Mouse (Mus musculus) forebrain, embryonic 16.5 days (tissue): Measurements from ENCODE around the gene Fgfr2. TPM values are rescaled to one million over a fixed set of nuclear protein-coding genes. Genes with fewer than 3 reads are reported as not detected.

Experiments
- ATAC-seq: fragments of 200-750 bp; cut with Nextera tagmentation; 2 replicates; pipeline ENCODE4 v1.8.0; 2017; ENCODE audit warnings: mild to moderate bottlenecking, moderate library complexity
- H3K27ac ChIP-seq: fragments of 300-500 bp; sonication (generic); 2 replicates; pipeline ENCODE4 v1.5.1; 2014; ENCODE audit warnings: low read length, control low read depth
- H3K27me3 ChIP-seq: fragments of 300-500 bp; sonication (generic); replicated peaks from 2 replicates; pipeline ENCODE4 v1.6.1; 2014; ENCODE audit warnings: low read length; ENCODE audit not compliant: control insufficient read depth, insufficient read depth
- H3K36me3 ChIP-seq: fragments of 300-500 bp; sonication (generic); 2 replicates; pipeline ENCODE4 v1.6.1; 2014; ENCODE audit not compliant: control insufficient read depth, insufficient read depth
- H3K4me1 ChIP-seq: fragments of 300-500 bp; sonication (generic); replicated peaks from 2 replicates; pipeline ENCODE4 v1.6.1; 2014; ENCODE audit warnings: low read length; ENCODE audit not compliant: control insufficient read depth, insufficient read depth
- H3K4me2 ChIP-seq: fragments of 300-500 bp; sonication (generic); 2 replicates; pipeline ENCODE4 v1.6.1; 2014; ENCODE audit warnings: mild to moderate bottlenecking, low read length, control low read depth
- H3K4me3 ChIP-seq: fragments of 300-500 bp; sonication (generic); replicated peaks from 2 replicates; pipeline ENCODE4 v1.5.1; 2014; ENCODE audit warnings: mild to moderate bottlenecking, low read length, control low read depth
- H3K9ac ChIP-seq: fragments of 300-500 bp; sonication (generic); replicated peaks from 2 replicates; pipeline ENCODE4 v1.6.1; 2014; ENCODE audit warnings: low read depth, low read length, control low read depth
- H3K9me3 ChIP-seq: fragments of 300-500 bp; sonication (generic); 2 replicates; pipeline ENCODE4 v1.6.1; 2016; ENCODE audit warnings: low read length; ENCODE audit not compliant: control insufficient read depth
- WGBS: fragments of 180-500 bp; shearing (Covaris S2); extraction: QIAGEN DNeasy Blood & Tissue Kit; methylation state at CpG from one replicate; pipeline ENCODE4 v1.1.7; 2014; 5-methylcytosine and 5-hydroxymethylcytosine counted together
- polyA plus RNA-seq: library from polyadenylated mRNA; unstranded; fragments of >200 nt; fragmentation: Nextera tagmentation; extraction: Ambion mirVana; gene quantifications from 2 replicates; pipeline ENCODE4 v1.2.1, GENCODE M21; 2015

Gene Fgfr2
- polyA plus RNA-seq, 1 experiment from 2014 or later: 39.2 TPM

DNA sequence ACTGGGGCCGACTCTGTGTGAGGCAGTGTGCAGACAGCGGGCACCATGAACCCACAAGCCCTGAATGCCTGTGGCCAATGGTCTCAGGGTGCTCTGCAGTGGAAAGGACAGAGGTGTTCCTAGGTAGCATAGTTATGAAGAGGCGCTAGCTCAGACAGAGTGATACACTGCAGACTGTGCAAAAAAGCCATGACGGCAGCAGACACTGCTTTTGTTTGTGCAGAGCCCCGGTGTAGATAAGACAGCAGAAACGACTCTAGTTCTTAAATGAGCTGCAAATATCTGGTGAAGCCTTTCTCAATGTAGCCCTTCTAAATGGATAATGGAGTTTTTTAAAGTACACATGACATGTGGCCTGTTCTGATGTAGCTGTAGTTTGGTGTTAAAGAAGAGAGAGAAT is 383.3 kb downstream of the Fgfr2 start:
- Histone ChIP-seq H3K9ac (no peak overlapping the region), H3K4me2 (no peak overlapping the region), H3K36me3 (no peaks in the 10 kb centered on the region), H3K4me3 (no peak overlapping the region), H3K9me3 (no peaks in the 10 kb centered on the region), H3K27ac (no peak overlapping the region), H3K4me1 (peaks cover 8% of the 10 kb centered on the region; the same call in 1 of the 2 replicates), H3K27me3 (no peaks in the 10 kb centered on the region)
- 85% methylated on average over 6 of the region's 6 CpGs for WGBS
- no peak for ATAC-seq

DNA sequence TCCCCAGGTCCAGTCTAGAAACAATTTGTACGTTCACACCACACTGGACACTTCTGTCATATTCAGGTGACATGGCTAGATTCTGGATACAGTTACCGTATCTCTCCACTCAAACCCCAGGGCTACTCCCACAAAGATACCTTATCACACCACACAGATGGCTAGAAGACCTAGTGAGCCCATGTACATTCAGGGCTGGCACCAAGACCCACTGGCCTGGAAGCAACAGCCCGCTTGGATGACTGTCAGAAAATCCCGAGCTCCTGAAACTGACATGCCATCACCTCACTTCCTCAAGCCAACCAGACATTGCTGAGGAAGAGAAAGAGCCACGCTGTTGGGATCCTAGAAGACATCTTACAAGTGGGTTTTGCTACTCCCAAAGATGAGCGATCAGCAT is 384.3 kb downstream of the Fgfr2 start:
- 93% methylated on average over 6 of the region's 6 CpGs for WGBS
- no peaks in the 10 kb centered on the region for H3K36me3 ChIP-seq
- no peaks in the 10 kb centered on the region for H3K27me3 ChIP-seq
- H3K9ac ChIP-seq: no peak overlapping the region
- no peak overlapping the region for H3K4me2 ChIP-seq
- peaks cover 16% of the 10 kb centered on the region; the same call in 1 of the 2 replicates for H3K4me1 ChIP-seq
- H3K9me3 ChIP-seq: no peaks in the 10 kb centered on the region
- H3K27ac ChIP-seq: no peak overlapping the region
- ATAC-seq: no peak
- H3K4me3 ChIP-seq: no peak overlapping the region

DNA sequence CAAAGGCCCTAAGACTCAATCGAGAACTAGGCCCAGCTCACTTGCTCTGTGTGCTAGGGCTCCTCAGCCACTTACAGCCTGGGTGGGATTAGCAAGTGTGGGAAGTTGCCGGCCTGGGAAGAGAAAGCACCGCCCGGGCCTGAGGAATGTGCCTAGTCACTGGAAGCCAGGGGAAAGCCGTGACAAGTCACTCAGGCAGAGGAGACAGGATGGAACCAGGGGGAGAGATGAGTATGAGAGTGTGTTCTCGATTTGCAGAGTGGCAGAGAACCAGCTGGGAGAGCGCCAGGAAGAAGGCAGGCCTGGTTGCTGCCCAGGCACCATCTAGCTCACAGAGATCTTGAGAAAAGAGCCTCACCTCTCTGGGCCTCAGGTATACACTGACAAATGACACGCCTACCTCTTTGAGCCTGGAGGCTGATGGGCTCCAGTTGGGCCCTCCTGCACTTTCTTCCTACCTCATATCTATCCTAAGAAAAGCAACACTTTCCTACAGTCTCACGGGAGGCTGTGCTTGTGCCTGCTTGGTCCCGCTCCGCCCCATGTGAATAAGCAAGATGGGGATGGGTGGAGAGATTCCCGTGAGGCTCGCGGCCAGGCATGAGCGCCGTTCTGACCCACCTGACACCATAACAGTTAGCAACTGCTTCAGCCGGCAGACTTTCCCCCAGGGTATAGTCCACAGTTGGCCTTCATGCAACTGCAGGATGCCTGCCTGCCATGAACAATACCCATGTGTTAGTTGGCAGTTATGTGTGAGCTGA is 386.9 kb downstream of the Fgfr2 start:
- no peaks in the 10 kb centered on the region for H3K27me3 ChIP-seq
- H3K27ac ChIP-seq: peak overlapping the region; percentile 2; the same call in 1 of the 2 replicates
- no peak for ATAC-seq
- H3K9ac ChIP-seq: no peak overlapping the region
- peaks cover 40% of the 10 kb centered on the region for H3K4me1 ChIP-seq
- H3K4me2 ChIP-seq: no peak overlapping the region
- WGBS: 54% methylated on average over 17 of the region's 17 CpGs
- no peak overlapping the region for H3K4me3 ChIP-seq
- no peaks in the 10 kb centered on the region for H3K9me3 ChIP-seq
- no peaks in the 10 kb centered on the region for H3K36me3 ChIP-seq

DNA sequence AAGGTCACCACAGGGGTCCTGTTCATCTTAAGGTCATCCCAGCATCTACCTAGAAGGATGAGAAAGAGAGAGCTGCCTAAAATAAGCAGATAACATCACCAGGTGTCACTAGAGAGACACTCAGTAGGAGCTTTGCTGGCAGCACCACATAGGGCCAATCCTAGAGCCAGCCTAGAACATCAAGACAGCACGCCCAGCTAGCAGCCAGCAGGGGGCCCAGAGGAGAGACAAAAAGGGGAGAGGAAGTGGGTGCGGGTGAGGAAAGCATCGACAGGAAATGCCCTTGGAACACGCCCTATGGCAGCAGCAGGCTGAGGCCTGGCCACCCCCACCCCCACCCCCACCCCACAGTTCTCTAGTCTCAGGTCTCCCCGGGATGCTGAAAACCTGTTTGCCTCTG is 388.0 kb downstream of the Fgfr2 start:
- Histone ChIP-seq H3K9ac (no peak overlapping the region), H3K4me3 (no peak overlapping the region), H3K4me2 (no peak overlapping the region), H3K27me3 (no peaks in the 10 kb centered on the region), H3K9me3 (no peaks in the 10 kb centered on the region), H3K4me1 (peaks cover 49% of the 10 kb centered on the region), H3K36me3 (no peaks in the 10 kb centered on the region), H3K27ac (no peak overlapping the region)
- WGBS: 75% methylated on average over 5 of the region's 5 CpGs
- ATAC-seq: no peak

DNA sequence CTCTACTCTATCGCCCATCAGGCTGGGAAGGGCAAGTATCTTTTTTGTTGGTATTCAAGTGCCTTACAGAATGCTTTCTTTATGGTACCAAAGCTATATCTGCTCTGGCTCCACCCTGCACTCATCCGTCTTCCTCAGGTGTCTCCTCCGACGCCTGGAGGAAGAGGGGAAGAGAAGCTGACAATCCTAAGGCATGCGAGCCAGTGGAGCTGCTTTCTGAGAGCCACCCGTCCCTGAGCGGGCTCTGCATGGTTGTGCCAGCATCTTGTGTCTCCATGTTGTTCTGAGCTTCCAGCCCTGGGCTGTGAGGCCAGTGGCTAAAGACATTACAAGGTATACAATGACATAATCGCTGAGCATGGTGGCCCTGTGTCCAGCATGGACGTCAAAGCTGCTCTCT is 388.9 kb downstream of the Fgfr2 start:
- no peaks in the 10 kb centered on the region for H3K9me3 ChIP-seq
- ATAC-seq: no peak
- H3K36me3 ChIP-seq: no peaks in the 10 kb centered on the region
- no peak overlapping the region for H3K4me2 ChIP-seq
- peaks cover 51% of the 10 kb centered on the region for H3K4me1 ChIP-seq
- H3K9ac ChIP-seq: 0 out of 2 replicates have a peak overlapping the region, but pooled peaks have one; percentile 15
- H3K4me3 ChIP-seq: no peak overlapping the region
- no peaks in the 10 kb centered on the region for H3K27me3 ChIP-seq
- WGBS: 78% methylated on average over 9 of the region's 9 CpGs
- H3K27ac ChIP-seq: no peak overlapping the region

DNA sequence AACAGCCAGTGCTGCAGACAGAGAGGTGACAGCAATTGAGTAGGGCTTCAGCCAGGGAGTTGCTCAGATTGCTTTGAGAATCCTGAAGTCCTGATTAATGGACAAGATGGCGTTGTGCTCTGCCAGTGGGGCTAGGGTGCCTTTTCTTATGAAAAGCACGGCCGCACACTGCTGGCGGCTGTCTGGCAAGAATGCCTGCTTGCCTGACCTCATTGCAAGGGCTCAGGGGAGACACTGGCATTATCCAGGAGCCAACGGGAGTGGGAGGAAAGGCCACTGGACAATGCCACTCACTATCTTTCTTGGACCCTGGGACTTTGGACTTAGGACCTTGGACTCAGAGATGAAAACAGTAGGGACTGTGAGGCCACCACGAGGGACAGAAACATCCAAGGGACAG is 389.6 kb downstream of the Fgfr2 start:
- Histone ChIP-seq H3K4me1 (peaks cover 51% of the 10 kb centered on the region), H3K36me3 (no peaks in the 10 kb centered on the region), H3K9ac (no peak overlapping the region; the same call in 1 of the 2 replicates), H3K9me3 (no peaks in the 10 kb centered on the region), H3K27me3 (no peaks in the 10 kb centered on the region), H3K27ac (peak overlapping the region; percentile 51; the same call in 1 of the 2 replicates), H3K4me3 (no peak overlapping the region), H3K4me2 (no peak overlapping the region)
- 17% methylated on average over 6 of the region's 6 CpGs for WGBS
- ATAC-seq: no peak

DNA sequence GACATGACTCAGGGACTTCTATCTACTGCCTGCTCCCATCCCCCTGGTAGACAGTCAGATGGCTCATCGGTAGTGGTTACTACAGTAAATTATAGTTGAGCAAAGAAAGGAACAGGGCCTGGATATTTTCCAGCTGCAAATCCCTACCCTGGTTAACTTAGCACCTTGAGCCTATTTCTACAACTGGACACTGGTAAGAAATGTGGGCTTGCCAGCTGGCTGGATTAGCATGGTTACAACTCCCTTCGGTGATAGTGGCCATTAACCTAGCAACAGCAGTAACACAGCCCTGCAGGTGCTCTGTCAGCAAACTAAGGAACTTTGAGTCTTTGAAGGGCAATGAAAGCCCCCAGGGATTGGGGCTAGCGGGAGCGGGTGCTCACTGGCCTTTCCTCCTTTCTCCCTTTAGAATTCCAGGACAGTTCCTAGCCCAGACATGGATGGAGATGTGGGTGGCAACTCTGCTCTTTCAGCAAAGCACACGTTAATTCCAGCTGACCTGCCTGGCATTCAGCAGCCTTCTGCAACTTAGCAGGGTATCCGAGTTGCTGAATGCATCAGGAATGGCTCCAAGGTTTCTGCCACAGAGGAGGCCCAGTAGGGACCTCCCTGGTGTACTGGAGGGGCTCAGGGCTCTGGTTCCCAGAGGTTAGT is 390.9 kb downstream of the Fgfr2 start:
- peak overlapping the region; percentile 6 for H3K27ac ChIP-seq
- H3K4me2 ChIP-seq: no peak overlapping the region
- ATAC-seq: peak; percentile 44
- H3K9me3 ChIP-seq: no peaks in the 10 kb centered on the region
- H3K27me3 ChIP-seq: no peaks in the 10 kb centered on the region
- no peak overlapping the region for H3K9ac ChIP-seq
- WGBS: 8% methylated on average over 6 of the region's 6 CpGs
- no peak overlapping the region for H3K4me3 ChIP-seq
- no peaks in the 10 kb centered on the region for H3K36me3 ChIP-seq
- peaks cover 51% of the 10 kb centered on the region for H3K4me1 ChIP-seq

DNA sequence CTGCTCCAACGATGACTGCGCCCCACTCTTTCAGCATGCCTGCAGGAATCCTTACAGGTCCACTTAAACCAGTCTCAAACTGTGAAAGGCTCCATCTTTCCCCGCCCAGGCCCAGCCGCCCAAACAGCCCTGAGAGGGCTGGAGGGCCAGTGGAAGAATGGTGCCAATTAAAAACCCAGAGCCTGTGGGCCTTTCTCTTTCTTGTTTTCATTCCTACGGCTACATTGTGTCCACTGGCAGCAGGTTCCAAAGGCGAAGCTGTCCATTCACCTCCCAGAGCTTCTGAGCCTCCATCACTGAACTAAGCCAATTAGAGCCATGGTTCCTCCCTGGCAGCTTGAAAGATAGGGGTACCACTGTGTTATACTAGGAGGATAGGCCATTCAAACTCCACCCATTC is 391.6 kb downstream of the Fgfr2 start:
- Histone ChIP-seq H3K9me3 (no peaks in the 10 kb centered on the region), H3K27ac (peak overlapping the region; percentile 29), H3K4me2 (no peak overlapping the region), H3K27me3 (no peaks in the 10 kb centered on the region), H3K4me3 (no peak overlapping the region), H3K36me3 (no peaks in the 10 kb centered on the region), H3K9ac (no peak overlapping the region), H3K4me1 (peaks cover 51% of the 10 kb centered on the region)
- 9% methylated on average over 6 of the region's 6 CpGs for WGBS
- ATAC-seq: peak; percentile 74

DNA sequence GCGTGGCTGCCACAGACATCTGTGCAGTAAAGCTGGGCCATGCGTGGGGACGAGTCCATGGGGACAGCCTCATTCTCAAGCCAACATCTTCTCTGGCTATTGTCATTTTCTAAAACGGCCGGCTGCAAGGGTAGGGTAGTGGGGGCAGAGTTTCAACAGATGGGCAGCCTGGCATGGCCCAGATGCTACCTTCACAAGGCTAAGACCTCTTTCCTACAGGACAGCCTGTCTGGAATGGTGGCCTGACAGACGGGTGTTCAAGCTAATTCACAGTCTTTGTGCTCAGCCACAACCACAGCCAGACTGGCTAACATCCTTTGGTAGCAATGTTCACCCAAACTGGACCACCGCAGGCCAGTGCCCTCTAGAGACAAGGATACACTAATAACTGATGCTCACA is 392.6 kb downstream of the Fgfr2 start:
- Histone ChIP-seq H3K9me3 (no peaks in the 10 kb centered on the region), H3K36me3 (no peaks in the 10 kb centered on the region), H3K27me3 (no peaks in the 10 kb centered on the region), H3K4me1 (peaks cover 45% of the 10 kb centered on the region), H3K9ac (no peak overlapping the region), H3K4me2 (no peak overlapping the region), H3K27ac (peak overlapping the region; percentile 29; the same call in 1 of the 2 replicates), H3K4me3 (no peak overlapping the region)
- no peak for ATAC-seq
- WGBS: 30% methylated on average over 7 of the region's 7 CpGs
